Mouse (Mus musculus) granulocyte monocyte progenitor cell, adult 5-6 weeks (primary cell): ENCODE measurements at regions not wholly inside any gene's neighbourhood (a gene's known extent, or its start where the extent isn't known, plus 50 kb on each side); places are given as distances from the start of the nearest gene placed in this dataset.

Experiments
- ATAC-seq: replicated peaks from 2 replicates; pipeline ENCODE4 v1.8.0; 2016; ENCODE audit warnings: mild to moderate bottlenecking, moderate TSS enrichment, inconsistent platforms; ENCODE audit not compliant: poor library complexity, severe bottlenecking

GRCm38 (mm10) chr16:78052133-78052532 lies 249.2 kb upstream of the Cxadr start:
- ATAC-seq, result no peak

DNA sequence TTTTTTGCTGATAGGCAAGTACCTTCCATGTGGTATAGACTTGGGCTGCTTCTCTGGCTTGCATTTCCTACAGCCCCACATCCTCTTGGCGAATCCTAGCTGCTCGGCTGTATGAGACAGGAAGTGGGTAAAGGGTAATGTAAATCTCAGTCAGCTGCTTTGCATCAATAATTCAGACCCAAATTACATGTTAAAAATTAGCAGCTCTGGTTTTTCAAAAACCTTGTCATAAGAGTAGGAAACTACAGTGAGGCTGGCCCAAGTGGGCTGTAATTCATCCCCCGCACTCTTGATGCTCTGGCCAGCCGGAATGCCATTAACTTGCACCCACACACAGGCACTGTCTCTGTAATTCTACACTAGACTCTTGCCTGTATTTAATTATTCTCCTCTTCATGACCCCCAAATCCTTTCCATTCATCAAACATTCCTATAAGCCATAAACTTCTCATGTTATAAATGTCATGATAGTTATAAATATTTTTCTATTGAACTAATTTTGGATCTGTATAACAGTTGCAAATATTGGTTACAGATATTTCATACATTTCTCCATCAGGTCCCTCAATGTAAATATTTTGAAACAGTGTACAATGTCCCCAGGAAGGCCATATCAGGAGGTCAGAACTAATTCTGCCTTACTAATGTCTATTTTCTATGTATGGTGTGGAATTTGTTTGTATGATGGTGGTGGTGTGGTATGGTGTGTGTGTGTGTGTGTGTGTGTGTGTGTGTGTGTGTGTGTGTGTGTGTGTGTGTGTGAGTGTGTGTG lies 261.0 kb upstream of the Cxadr start:
- ATAC-seq, result no peak

DNA sequence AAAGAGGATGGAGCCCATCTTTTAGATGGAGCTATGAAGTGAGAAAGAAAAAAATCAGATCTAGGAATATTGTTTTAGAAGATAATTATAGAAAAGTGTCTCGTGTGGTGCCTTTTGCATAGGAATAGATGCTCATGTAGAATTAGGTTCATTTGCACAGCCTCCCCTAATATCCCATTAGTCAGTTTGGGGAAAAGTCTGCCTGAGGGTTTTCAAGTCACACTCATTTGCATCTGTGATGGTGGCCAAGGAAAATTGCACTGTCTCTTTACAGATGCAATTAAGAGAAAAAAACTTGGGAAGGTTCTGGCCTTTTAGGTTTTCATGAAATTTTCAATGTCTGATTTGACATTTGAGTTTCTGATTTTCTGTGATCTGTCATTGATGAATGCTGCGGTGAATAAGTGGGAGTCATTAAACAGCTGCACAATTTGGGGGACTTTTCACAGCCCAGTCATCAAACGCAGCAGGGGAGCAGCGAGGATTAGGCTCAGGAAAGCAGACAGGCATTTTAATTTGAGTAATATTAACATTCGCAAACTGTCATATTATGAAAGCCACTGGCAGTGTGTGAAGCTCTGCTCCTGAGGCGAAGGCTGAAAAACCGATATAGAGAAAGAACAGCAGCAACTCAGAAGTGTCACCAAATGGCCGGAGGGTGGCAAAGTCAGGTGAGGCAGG lies 281.5 kb upstream of the Cxadr start:
- ATAC-seq, result no peak

GRCm38 (mm10) chr16:78015401-78015800 lies 285.9 kb upstream of the Cxadr start:
- no peak for ATAC-seq

DNA sequence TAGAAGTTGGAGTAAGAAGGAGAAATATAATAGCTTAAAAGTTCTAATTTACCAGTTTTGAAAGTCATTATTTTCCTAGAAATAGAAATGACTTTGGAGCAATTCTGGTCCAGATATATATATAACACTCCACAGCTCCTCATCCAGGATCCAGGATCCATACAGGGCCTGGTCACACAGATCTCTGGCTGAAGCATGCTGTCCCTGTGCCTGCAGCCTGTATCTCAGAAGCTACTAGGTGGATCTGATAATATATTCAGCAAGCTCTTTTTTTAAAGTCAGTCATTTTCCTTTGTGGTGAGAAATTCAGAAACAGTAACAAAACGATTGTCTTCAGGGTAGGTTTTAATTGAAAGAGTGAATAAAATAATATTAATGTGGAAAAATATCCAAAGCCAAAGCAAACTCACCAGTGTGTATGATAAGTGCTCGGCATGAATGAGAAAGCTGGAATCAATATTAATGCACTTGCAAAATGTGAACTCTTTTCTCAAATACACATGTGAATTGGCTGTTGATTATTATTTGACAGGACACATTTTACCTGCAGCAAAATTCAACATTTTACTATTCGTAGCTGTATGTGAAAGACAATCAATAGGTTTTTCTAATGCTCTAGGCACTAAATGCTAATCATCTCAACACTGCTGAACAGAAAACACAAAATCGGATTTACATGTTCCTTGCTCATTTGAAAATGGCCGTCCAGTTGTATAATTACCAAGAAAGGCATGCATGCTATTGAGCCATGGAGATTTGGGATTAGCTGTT lies 288.1 kb upstream of the Cxadr start:
- no peak for ATAC-seq

DNA sequence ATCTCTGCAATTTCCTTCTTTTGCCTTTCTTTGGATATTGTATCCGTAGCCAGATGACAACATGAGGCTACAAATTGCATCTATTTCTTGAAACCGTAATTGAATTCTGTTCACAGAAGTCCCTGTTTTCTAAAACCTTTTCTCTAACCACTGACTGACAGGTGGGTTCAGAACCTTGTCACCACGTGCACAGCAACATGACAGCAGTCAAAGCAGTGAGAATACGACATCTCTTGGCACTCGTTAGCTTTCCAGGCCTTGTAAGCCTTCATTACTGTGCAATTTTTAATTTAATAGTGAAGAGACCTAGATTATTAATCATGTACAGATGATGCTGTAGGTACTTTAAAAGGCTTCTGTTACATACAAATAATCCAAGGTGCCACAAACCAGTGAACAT lies 297.3 kb upstream of the Cxadr start:
- no peak for ATAC-seq

GRCm38 (mm10) chr16:77992986-77993385 lies 308.3 kb upstream of the Cxadr start:
- ATAC-seq, result no peak

GRCm38 (mm10) chr16:77989791-77990325 lies 311.4 kb upstream of the Cxadr start:
- no peak for ATAC-seq

GRCm38 (mm10) chr16:77989139-77989538 lies 312.1 kb upstream of the Cxadr start:
- ATAC-seq, result no peak

DNA sequence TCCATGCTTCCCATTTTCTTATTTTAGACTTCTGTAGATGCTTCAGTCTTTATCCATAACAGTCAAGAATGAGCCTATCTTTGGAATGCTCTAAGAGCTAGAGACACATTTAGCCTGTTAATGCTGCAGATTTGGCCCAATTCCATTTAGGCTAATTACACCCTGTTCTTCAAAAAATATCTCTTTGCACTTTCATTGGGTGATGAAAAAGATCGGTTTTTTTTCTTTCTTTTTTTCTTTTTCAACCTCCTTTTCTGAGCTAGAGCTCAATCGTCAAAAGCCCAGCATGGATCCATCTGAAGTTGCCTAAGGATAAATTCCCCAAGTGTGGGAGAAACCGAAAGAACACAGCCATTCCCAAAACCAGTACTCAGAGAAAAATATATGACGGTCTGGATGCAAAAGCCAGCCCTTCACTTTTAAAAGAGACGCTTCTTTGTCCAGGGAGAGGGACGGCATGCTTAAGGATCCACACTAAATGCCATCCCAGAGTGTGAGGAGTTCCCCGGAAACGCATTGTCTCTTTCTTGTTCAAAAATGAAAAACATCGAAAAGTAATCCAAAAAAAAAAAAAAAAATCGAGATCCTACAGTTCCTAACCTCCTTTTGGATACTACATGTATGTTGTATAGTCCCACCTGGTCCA lies 314.3 kb upstream of the Cxadr start:
- no peak for ATAC-seq

DNA sequence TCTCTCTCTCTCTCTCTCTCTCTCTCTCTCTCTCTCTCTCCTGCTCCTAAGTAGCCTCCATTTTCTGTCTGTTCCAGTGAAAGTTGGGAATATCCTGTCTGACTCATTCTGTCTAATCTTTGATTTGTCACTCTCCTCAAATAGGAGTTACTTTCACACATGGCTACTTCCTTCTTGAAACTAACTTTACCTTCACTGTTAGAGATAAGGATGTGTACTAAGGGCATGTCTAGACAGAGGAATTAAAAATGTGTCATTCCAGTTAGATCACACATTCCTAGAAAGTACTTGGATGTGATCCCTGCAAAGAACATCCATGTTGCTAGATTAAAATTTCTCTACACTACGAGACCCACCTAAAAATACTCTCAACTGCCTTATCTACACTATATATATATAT lies 346.9 kb upstream of the Gm11146 start:
- no peak for ATAC-seq

- no peak for ATAC-seq
Observed at GRCm38 (mm10) chr16:77945442-77945841, 343.5 kb upstream of the Gm11146 start.

DNA sequence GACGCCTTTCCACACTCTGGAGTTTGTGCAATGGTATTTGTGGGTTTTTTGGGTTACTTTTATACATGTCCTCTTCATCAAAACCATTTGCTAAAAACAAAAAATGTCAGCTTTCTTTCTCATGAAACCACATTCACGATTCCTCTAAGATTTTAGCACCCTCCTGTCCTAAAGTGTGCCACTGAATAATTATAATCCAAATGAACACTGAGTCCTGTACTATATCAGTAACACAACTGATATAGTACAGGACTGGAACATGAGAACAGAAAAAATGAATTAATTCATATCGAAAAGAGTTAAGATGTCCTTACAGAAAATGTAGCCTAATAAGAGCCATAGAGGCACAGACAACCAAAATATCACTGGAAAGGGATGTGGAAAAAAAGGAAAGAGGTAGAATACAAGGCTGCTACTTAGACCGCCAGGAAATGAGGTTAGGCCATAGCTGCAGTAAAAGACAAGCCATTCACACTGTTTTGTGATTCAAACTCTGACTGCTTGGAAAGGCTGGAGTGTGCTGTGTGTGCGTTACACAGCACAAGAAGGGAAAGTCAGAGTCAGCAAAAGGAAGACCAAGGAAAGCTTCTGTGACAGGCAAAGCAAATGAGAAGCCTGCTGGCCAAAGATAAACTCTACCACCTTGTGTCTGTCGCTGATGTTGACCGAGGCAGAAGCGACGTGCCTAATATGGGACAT lies 329.3 kb upstream of the Gm11146 start:
- no peak for ATAC-seq

DNA sequence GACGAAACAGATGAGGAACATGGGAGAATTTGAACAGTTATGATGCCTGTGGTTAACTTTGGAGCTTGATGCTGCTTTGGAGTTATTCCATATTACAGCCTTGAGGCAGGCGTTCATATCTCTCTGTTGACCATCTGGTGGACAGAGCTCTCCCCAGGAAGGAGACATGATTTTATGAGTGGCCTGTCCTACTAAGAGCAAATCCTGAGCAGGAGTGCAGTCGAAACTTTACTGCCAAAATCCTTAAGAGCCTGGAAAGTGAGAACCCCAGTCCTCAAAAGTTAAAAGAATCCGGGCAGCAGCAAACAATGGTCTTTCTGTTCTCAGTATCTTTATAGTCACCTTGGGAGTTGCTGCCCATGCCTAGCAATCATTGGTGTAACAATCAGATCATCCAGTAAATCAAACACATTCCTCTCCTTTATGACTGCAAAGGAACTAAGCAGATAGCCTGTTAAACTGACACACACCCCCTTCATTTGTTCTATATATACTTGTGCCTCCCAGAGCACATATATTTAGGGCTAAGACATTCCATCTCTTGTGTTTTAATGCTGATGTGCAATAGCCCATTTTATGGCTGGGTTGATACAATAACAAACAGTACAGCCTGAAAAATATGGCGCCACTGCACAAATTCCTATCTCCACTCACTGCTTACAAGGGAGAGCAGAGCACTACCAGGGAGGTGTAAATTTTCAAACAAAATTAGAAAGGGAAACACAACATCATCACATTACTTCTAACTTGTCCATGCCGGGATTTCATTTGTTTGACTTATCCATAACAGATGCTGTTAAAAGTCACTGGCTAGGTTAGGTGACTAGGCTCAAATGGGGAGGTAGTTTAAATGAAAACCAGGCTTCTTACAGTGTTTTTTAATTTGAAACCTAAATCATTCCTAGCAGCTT lies 312.5 kb upstream of the Gm11146 start:
- no peak for ATAC-seq

DNA sequence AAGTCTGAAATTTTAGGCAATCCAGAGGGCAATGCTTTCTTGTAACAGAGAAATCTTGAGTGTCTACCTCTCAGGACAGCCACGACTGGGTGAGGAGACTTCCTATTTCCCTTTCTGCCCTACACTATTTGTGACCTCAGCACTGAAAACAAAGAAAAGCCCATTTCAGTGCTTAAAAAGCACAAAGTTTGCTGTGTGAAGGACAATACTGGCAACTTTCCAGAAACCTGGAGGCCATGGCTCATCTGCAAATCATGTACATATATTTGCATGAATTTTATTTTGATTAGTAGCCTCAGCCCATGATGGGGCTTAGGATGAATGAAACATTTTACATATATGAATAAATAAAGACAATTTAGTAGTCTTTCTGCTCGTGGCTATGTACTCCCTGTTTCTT lies 292.4 kb upstream of the Gm11146 start:
- no peak for ATAC-seq

GRCm38 (mm10) chr16:77893690-77894089 lies 291.8 kb upstream of the Gm11146 start:
- no peak for ATAC-seq

GRCm38 (mm10) chr16:77892731-77893130 lies 290.8 kb upstream of the Gm11146 start:
- no peak for ATAC-seq

DNA sequence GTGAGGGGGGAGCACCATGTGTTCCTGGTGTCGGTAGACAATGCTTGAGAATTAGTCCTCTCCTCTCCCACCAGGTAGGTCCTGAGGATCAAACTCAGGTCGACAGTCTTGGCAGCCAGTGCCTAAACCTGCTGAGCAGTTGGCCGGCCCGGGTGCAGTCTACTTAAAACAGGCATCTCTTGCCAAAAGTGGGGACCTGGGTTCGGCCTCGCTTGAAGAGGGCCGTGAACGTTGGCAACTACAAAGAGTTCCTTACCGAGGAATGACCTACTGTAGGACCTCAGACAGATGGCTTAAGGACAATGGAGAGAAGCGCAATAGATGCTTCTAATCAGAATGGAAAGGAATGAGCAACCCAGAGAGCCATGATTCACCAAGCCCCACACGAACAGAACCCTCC lies 287.5 kb upstream of the Gm11146 start:
- no peak for ATAC-seq
